Mouse (Mus musculus) MEL (cell line): Measurements from ENCODE around the gene Fcrl1. TPM values are rescaled to one million over a fixed set of nuclear protein-coding genes. Genes with fewer than 3 reads are reported as not detected.

Experiments used
- DNase-seq: peaks from one replicate; pipeline ENCODE4 v3.0.0; 2011; ENCODE audit warnings: low read depth, low spot score
- H3K27ac ChIP-seq: 2 replicates; pipeline ENCODE4 v1.5.1; 2012; ENCODE audit warnings: low read depth, mild to moderate bottlenecking, control low read depth, low read length, moderate library complexity; ENCODE audit not compliant: control insufficient read depth
- H3K27me3 ChIP-seq, 2 experiments: fragments of 150-350 bp in 1 of 2; sonication (generic) in 1 of 2; 2 replicates each; pipeline ENCODE4 v1.6.1; 2012; ENCODE audit warnings: low read length in 2 of 2, mild to moderate bottlenecking in 2 of 2, improper control_type of control experiment in 1 of 2, moderate library complexity in 1 of 2; ENCODE audit not compliant: insufficient read depth in 2 of 2, control insufficient read depth in 1 of 2
- H3K36me3 ChIP-seq, 2 experiments: 2 replicates each; pipeline ENCODE4 v1.6.1; 2012 to 2014; ENCODE audit warnings: low read length in 2 of 2, improper control_type of control experiment in 1 of 2, inconsistent platforms in 1 of 2, mild to moderate bottlenecking in 1 of 2; ENCODE audit not compliant: insufficient read depth in 2 of 2, control insufficient read depth in 1 of 2
- H3K4me1 ChIP-seq, 2 experiments: fragments of 150-350 bp in 1 of 2; sonication (generic) in 1 of 2; 2 replicates each; pipeline ENCODE4 v1.6.1; 2012; ENCODE audit warnings: low read length in 2 of 2, improper control_type of control experiment in 1 of 2, mild to moderate bottlenecking in 1 of 2; ENCODE audit not compliant: insufficient read depth in 2 of 2, control insufficient read depth in 1 of 2
- H3K4me3 ChIP-seq, 2 experiments: fragments of 150-350 bp in 1 of 2; sonication (generic) in 1 of 2; 2 replicates each; pipeline ENCODE4 v1.5.1; 2012; ENCODE audit warnings: low read depth in 2 of 2, low read length in 2 of 2, mild to moderate bottlenecking in 2 of 2, moderate library complexity in 2 of 2, control low read depth in 1 of 2, improper control_type of control experiment in 1 of 2; ENCODE audit not compliant: control insufficient read depth in 1 of 2, insufficient read depth in 1 of 2
- H3K79me2 ChIP-seq: 2 replicates; pipeline ENCODE4 v1.6.1; 2012; ENCODE audit warnings: mild to moderate bottlenecking, low read length, moderate library complexity; ENCODE audit not compliant: control insufficient read depth, poor library complexity, insufficient read depth
- H3K9ac ChIP-seq: 2 replicates; pipeline ENCODE4 v1.6.1; 2012; ENCODE audit warnings: low read depth, mild to moderate bottlenecking, control low read depth, low read length, moderate library complexity; ENCODE audit not compliant: control insufficient read depth, poor library complexity, severe bottlenecking
- H3K9me3 ChIP-seq: fragments of 150-350 bp; sonication (generic); replicated peaks from 2 replicates; pipeline ENCODE4 v1.6.1; 2012; ENCODE audit warnings: mild to moderate bottlenecking, low read length, improper control_type of control experiment, moderate library complexity; ENCODE audit not compliant: insufficient read depth
- CHD1 ChIP-seq: IDR thresholded peaks from 2 replicates; pipeline ENCODE4 v1.6.1; 2012; ENCODE audit warnings: low read depth, mild to moderate bottlenecking, inconsistent platforms, low read length, improper control_type of control experiment
- CHD2 ChIP-seq: IDR thresholded peaks from 2 replicates; pipeline ENCODE4 v1.6.1; 2011; ENCODE audit warnings: low read length, improper control_type of control experiment
- CTCF ChIP-seq, 3 experiments: IDR thresholded peaks in 2 of 3; conservative IDR thresholded peaks in 1 of 3; 2 replicates each; pipeline ENCODE4 v1.5.1; 2011 to 2012; ENCODE audit warnings: low read length in 3 of 3, low read depth in 2 of 3, mild to moderate bottlenecking in 2 of 3, improper control_type of control experiment in 1 of 3, inconsistent platforms in 1 of 3, mixed read lengths in 1 of 3, moderate library complexity in 1 of 3; ENCODE audit not compliant: control insufficient read depth in 1 of 3, insufficient read depth in 1 of 3, poor library complexity in 1 of 3, severe bottlenecking in 1 of 3
- E2F4 ChIP-seq: IDR thresholded peaks from 2 replicates; pipeline ENCODE4 v1.6.1; 2011; ENCODE audit warnings: low read depth, low read length, improper control_type of control experiment, borderline replicate concordance
- ELF1 ChIP-seq: IDR thresholded peaks from 2 replicates; pipeline ENCODE4 v1.6.1; 2014; ENCODE audit warnings: low read depth, mild to moderate bottlenecking, inconsistent platforms, low read length, improper control_type of control experiment, moderate library complexity
- EP300 ChIP-seq, 2 experiments: IDR thresholded peaks; 2 replicates each; pipeline ENCODE4 v1.6.1; 2011; ENCODE audit warnings: improper control_type of control experiment in 2 of 2, low read length in 2 of 2, low read depth in 1 of 2, mild to moderate bottlenecking in 1 of 2
- ETS1 ChIP-seq: IDR thresholded peaks from 2 replicates; pipeline ENCODE4 v1.6.1; 2012; ENCODE audit warnings: low read depth, mild to moderate bottlenecking, inconsistent platforms, low read length, improper control_type of control experiment, moderate library complexity
- GABPA ChIP-seq: IDR thresholded peaks from 2 replicates; pipeline ENCODE4 v1.6.1; 2012; ENCODE audit warnings: low read depth, mild to moderate bottlenecking, inconsistent platforms, low read length, improper control_type of control experiment, moderate library complexity
- KAT2A ChIP-seq: conservative IDR thresholded peaks from 2 replicates; pipeline ENCODE4 v1.6.1; 2012; ENCODE audit warnings: low read depth, low read length, improper control_type of control experiment, inconsistent platforms
- MAX ChIP-seq: IDR thresholded peaks from 2 replicates; pipeline ENCODE4 v1.6.1; 2011; ENCODE audit warnings: low read length, improper control_type of control experiment
- MAZ ChIP-seq: IDR thresholded peaks from 2 replicates; pipeline ENCODE4 v1.6.1; 2012; ENCODE audit warnings: low read depth, mild to moderate bottlenecking, inconsistent platforms, low read length, improper control_type of control experiment
- MEF2A ChIP-seq: IDR thresholded peaks from 2 replicates; pipeline ENCODE4 v1.6.1; 2014; ENCODE audit warnings: low read depth, mild to moderate bottlenecking, inconsistent platforms, low read length, improper control_type of control experiment; ENCODE audit not compliant: poor library complexity, insufficient replicate concordance, severe bottlenecking; ENCODE audit errors: extremely low read depth
- MXI1 ChIP-seq: IDR thresholded peaks from 2 replicates; pipeline ENCODE4 v1.6.1; 2011; ENCODE audit warnings: mild to moderate bottlenecking, low read depth, low read length, improper control_type of control experiment
- NRF1 ChIP-seq: IDR thresholded peaks from 2 replicates; pipeline ENCODE4 v1.6.1; 2014; ENCODE audit warnings: low read depth, mild to moderate bottlenecking, inconsistent platforms, low read length, improper control_type of control experiment, moderate library complexity; ENCODE audit not compliant: poor library complexity, insufficient read depth, severe bottlenecking
- POLR2A ChIP-seq, 2 experiments: IDR thresholded peaks; 2 replicates each; pipeline ENCODE4 v1.6.1; 2011 to 2012; ENCODE audit warnings: low read length in 2 of 2, mild to moderate bottlenecking in 2 of 2, control low read depth in 1 of 2, improper control_type of control experiment in 1 of 2, low read depth in 1 of 2, moderate library complexity in 1 of 2; ENCODE audit not compliant: control insufficient read depth in 1 of 2, insufficient read depth in 1 of 2, poor library complexity in 1 of 2
- POLR2AphosphoS5 ChIP-seq: IDR thresholded peaks from 2 replicates; pipeline ENCODE4 v1.6.1; 2012; ENCODE audit warnings: low read depth, borderline replicate concordance, mild to moderate bottlenecking, inconsistent platforms, low read length, moderate library complexity, mixed read lengths
- RCOR1 ChIP-seq: IDR thresholded peaks from 2 replicates; pipeline ENCODE4 v1.6.1; 2012; ENCODE audit warnings: low read depth, mild to moderate bottlenecking, inconsistent platforms, low read length, improper control_type of control experiment
- SIN3A ChIP-seq: IDR thresholded peaks from 2 replicates; pipeline ENCODE4 v1.6.1; 2012; ENCODE audit warnings: low read length, improper control_type of control experiment, inconsistent platforms
- SMC3 ChIP-seq: IDR thresholded peaks from 2 replicates; pipeline ENCODE4 v1.6.1; 2011; ENCODE audit warnings: low read depth, low read length, improper control_type of control experiment
- TAL1 ChIP-seq: IDR thresholded peaks from 2 replicates; pipeline ENCODE4 v1.6.1; 2012; ENCODE audit warnings: mild to moderate bottlenecking, inconsistent platforms, low read length, moderate library complexity, mixed read lengths
- TBP ChIP-seq: IDR thresholded peaks from 2 replicates; pipeline ENCODE4 v1.8.0; 2011; ENCODE audit warnings: low read depth, low read length, improper control_type of control experiment
- UBTF ChIP-seq: IDR thresholded peaks from 2 replicates; pipeline ENCODE4 v1.6.1; 2012; ENCODE audit warnings: low read depth, mild to moderate bottlenecking, inconsistent platforms, low read length, improper control_type of control experiment, moderate library complexity, borderline replicate concordance; ENCODE audit not compliant: insufficient read depth
- USF1 ChIP-seq: IDR thresholded peaks from 2 replicates; pipeline ENCODE4 v1.6.1; 2014; ENCODE audit warnings: low read depth, mild to moderate bottlenecking, inconsistent platforms, low read length, improper control_type of control experiment, moderate library complexity
- USF2 ChIP-seq, 2 experiments: IDR thresholded peaks; 2 replicates each; pipeline ENCODE4 v1.6.1; 2011 to 2012; ENCODE audit warnings: improper control_type of control experiment in 2 of 2, low read length in 2 of 2, borderline replicate concordance in 1 of 2, inconsistent platforms in 1 of 2, low read depth in 1 of 2, mild to moderate bottlenecking in 1 of 2; ENCODE audit not compliant: insufficient read depth in 1 of 2
- ZMIZ1 ChIP-seq: IDR thresholded peaks from 2 replicates; pipeline ENCODE4 v1.6.1; 2012; ENCODE audit warnings: low read depth, mild to moderate bottlenecking, inconsistent platforms, low read length, improper control_type of control experiment, moderate library complexity
- ZNF384 ChIP-seq: IDR thresholded peaks from 2 replicates; pipeline ENCODE4 v1.6.1; 2012; ENCODE audit warnings: low read depth, mild to moderate bottlenecking, inconsistent platforms, low read length, improper control_type of control experiment
- polyA plus RNA-seq, 2 experiments: library from polyadenylated mRNA; stranded (reverse) in 1 of 2; unstranded in 1 of 2; fragments of >175 nt in 1 of 2; fragments of >200 nt in 1 of 2; gene quantifications; 2 replicates each; pipeline versions ENCODE4 v1.2.1 to v1.2.4; 2012; ENCODE audit warnings: low replicate concordance in 2 of 2, low read depth in 1 of 2; ENCODE audit not compliant: insufficient read length in 2 of 2, insufficient read depth in 1 of 2, missing spikeins in 1 of 2
- total RNA-seq: library from RNA; depleted of rRNA; stranded (reverse); fragments of 300-350 nt; gene quantifications from 2 replicates; pipeline ENCODE4 v1.2.3, GENCODE M21; 2012

The Fcrl1 gene
- total and polyA plus RNA-seq, 3 experiments: 0.07 TPM; not detected in 2

DNA sequence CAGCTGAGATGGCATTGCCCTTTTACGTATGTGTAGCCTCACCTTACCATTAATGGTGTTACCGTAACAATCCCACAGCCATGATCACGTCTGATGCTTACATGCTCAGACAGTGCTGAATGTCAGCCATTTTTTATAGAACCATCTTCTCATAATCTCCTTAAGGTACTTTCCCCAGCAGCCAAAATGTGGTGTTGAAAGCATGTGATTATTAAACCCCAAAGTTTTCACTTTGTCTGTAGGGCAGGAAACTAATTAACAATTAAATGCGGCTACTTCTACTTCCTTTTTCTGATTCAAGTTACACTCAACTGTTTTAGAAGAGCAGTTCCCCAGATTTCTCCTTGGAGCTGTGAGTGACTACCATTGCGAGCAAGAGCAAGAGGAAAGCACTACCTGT is 59.3 kb downstream of the Fcrl1 start, which contains the start of gene Fcrl5:
TSS of gene Fcrl5 (plus strand) at position 295 of the 400 bp plus-strand sequence.
- Histone ChIP-seq H3K36me3 (no peaks in the 10 kb centered on the region), H3K9ac (no peak within 1 kb of the TSS), H3K9me3 (no peaks in the 10 kb centered on the region), H3K79me2 (no peaks in the 10 kb centered on the region), H3K27me3 (peaks cover 6 to 8% of the 10 kb centered on the region in 2 experiments), H3K4me3 (no peak within 1 kb of the TSS), H3K27ac (no peak within 1 kb of the TSS), H3K4me1 (no peaks in the 10 kb centered on the region)
- DNase-seq: no peak
- TF ChIP-seq CHD1 (no peak), POLR2A (IDR thresholded peaks at IDR 0.05; ENCODE audit: control insufficient read depth in 1 of 2, insufficient read depth in 1 of 2, low read depth in 1 of 2, low read length in 2 of 2, poor library complexity in 1 of 2) (no peak), ZNF384 (no peak), SMC3 (no peak), KAT2A (no peak), EP300 (IDR thresholded peaks at IDR 0.05; ENCODE audit: low read depth in 1 of 2, low read length in 2 of 2) (no peak), ZMIZ1 (no peak), ELF1 (no peak), USF2 (IDR thresholded peaks at IDR 0.05; ENCODE audit: borderline replicate concordance in 1 of 2, insufficient read depth in 1 of 2, low read depth in 1 of 2, low read length in 2 of 2) (no peak), ETS1 (no peak), USF1 (no peak), E2F4 (no peak)

GRCm38 (mm10) chr3:87440586-87440985 is 64.4 kb downstream of the Fcrl1 start:
- no peaks in the 10 kb centered on the region for H3K9me3 ChIP-seq
- H3K4me3 ChIP-seq: no peak overlapping the region
- H3K27ac ChIP-seq: no peak overlapping the region
- H3K4me1 ChIP-seq: no peaks in the 10 kb centered on the region
- peaks cover 0 to 2% of the 10 kb centered on the region in 2 experiments; a peak in 2 of 4 replicates for H3K27me3 ChIP-seq
- H3K79me2 ChIP-seq: no peaks in the 10 kb centered on the region
- TF ChIP-seq CTCF (IDR thresholded peaks at IDR 0.05 in 2 of 3, conservative IDR thresholded peaks at IDR 0.05 in 1 of 3; ENCODE audit: control insufficient read depth in 1 of 3, insufficient read depth in 1 of 3, low read depth in 2 of 3, low read length in 3 of 3, poor library complexity in 1 of 3, severe bottlenecking in 1 of 3): no peak
- no peak for TF ChIP-seq EP300 (IDR thresholded peaks at IDR 0.05; ENCODE audit: low read depth in 1 of 2, low read length in 2 of 2)
- TF ChIP-seq ETS1: no peak
- TF ChIP-seq MXI1: no peak
- no peak for TF ChIP-seq CHD2
- TF ChIP-seq RCOR1: no peak
- TF ChIP-seq TAL1: no peak
- TF ChIP-seq ZMIZ1: no peak
- no peak for TF ChIP-seq POLR2AphosphoS5
- TF ChIP-seq UBTF: no peak
- no peak for TF ChIP-seq MAX
- no peak for TF ChIP-seq SIN3A
- no peak for TF ChIP-seq NRF1
- TF ChIP-seq MEF2A: no peak
- TF ChIP-seq ZNF384: no peak
- TF ChIP-seq TBP: no peak
- no peak for TF ChIP-seq GABPA
- no peak for TF ChIP-seq MAZ
- H3K9ac ChIP-seq: no peak overlapping the region
- H3K36me3 ChIP-seq: no peaks in the 10 kb centered on the region
- no peak for DNase-seq
